Mouse (Mus musculus) kidney, embryonic 14.5 days (tissue): Measurements from ENCODE around the gene Oas2. TPM values are rescaled to one million over a fixed set of nuclear protein-coding genes. Genes with fewer than 3 reads are reported as not detected.
A peak's percentile ranks its signal among the peaks of the same experiment; 100 is the strongest.

Source experiments
- ATAC-seq: fragments of 200-750 bp; cut with Nextera tagmentation; 2 replicates; pipeline ENCODE4 v1.8.0; 2017; ENCODE audit warnings: moderate number of reproducible peaks, mild to moderate bottlenecking, moderate TSS enrichment, moderate library complexity; ENCODE audit not compliant: low FRiP score, low TSS enrichment
- H3K27ac ChIP-seq: fragments of 300-500 bp; sonication (generic); 2 replicates; pipeline ENCODE4 v1.5.1; 2014; ENCODE audit warnings: low read depth, mild to moderate bottlenecking, low read length, moderate library complexity, mixed read lengths
- H3K27me3 ChIP-seq: fragments of 300-500 bp; sonication (generic); 2 replicates; pipeline ENCODE4 v1.6.1; 2014; ENCODE audit warnings: mild to moderate bottlenecking, low read length; ENCODE audit not compliant: control insufficient read depth, insufficient read depth
- H3K36me3 ChIP-seq: fragments of 300-500 bp; sonication (generic); 2 replicates; pipeline ENCODE4 v1.6.1; 2014; ENCODE audit warnings: low read length, mixed read lengths; ENCODE audit not compliant: control insufficient read depth, insufficient read depth
- H3K4me1 ChIP-seq: fragments of 300-500 bp; sonication (generic); 2 replicates; pipeline ENCODE4 v1.6.1; 2014; ENCODE audit warnings: low read length, mixed read lengths; ENCODE audit not compliant: control insufficient read depth, insufficient read depth
- H3K4me2 ChIP-seq: fragments of 300-500 bp; sonication (generic); replicated peaks from 2 replicates; pipeline ENCODE4 v1.6.1; 2014; ENCODE audit warnings: low read depth, mild to moderate bottlenecking, low read length
- H3K4me3 ChIP-seq: fragments of 300-500 bp; sonication (generic); 2 replicates; pipeline ENCODE4 v1.5.1; 2014; ENCODE audit warnings: mild to moderate bottlenecking, low read length
- H3K9ac ChIP-seq: fragments of 300-500 bp; sonication (generic); 2 replicates; pipeline ENCODE4 v1.6.1; 2014; ENCODE audit warnings: low read depth, mild to moderate bottlenecking, low read length, moderate library complexity
- H3K9me3 ChIP-seq: fragments of 300-500 bp; sonication (generic); 2 replicates; pipeline ENCODE4 v1.6.1; 2016; ENCODE audit warnings: low read length; ENCODE audit not compliant: control insufficient read depth
- WGBS: fragments of 180-500 bp; shearing (Covaris S2); extraction: QIAGEN DNeasy Blood & Tissue Kit; methylation state at CpG from one replicate; pipeline ENCODE4 v1.1.7; 2014; 5-methylcytosine and 5-hydroxymethylcytosine counted together
- polyA plus RNA-seq: library from polyadenylated mRNA; unstranded; fragments of >200 nt; fragmentation: Nextera tagmentation; extraction: Ambion mirVana; gene quantifications from 2 replicates; pipeline ENCODE4 v1.2.1, GENCODE M21; 2014

Oas2 gene
- polyA plus RNA-seq, 1 experiment from 2014 or later, result 0.19 TPM

DNA sequence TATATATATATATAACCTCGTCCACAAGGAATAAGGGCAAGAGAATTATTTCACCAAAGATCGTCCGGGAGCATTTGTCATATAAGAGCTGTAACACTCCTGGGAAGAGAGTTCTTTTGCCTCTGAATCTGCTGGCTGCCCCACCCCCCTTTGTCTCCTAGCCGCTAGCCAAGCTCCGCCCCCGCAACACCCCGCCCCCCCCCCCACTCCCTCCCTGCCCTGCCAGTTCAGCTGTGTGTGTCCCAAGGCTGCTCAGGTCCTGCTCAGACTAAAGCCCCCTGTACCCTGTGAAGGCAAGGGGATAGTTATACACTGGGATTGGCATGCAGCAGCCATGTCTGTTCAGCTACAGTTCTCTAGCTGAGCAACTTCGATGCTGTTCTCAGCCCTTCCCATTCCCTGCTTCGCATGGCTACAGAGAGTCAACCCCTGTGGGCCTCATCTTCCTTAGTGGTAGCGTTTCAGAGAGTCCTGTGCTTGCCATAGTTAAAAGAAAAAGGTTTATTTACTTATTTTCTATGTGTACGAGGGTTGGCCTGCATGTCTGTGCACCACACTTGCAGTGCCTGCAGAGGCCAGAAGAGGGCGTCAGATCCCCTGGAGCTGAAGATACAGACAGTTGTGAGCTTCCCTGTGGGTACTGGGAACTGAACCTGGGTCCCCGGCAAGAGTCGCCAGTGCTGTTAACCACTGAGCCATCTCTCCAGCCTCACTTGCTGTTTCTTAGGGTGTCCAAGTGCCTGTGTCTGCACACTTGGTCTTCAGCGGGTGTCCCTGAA, 30.9 kb downstream of the Oas2 start:
- no peaks in the 10 kb centered on the region for H3K9me3 ChIP-seq
- no peak overlapping the region for H3K4me3 ChIP-seq
- H3K27ac ChIP-seq, result no peak overlapping the region
- WGBS, result 50% methylated on average over 15 of the region's 15 CpGs
- H3K4me2 ChIP-seq, result no peak overlapping the region
- no peaks in the 10 kb centered on the region for H3K4me1 ChIP-seq
- no peak for ATAC-seq
- H3K27me3 ChIP-seq, result peaks cover 4% of the 10 kb centered on the region; the same call in 1 of the 2 replicates
- no peaks in the 10 kb centered on the region for H3K36me3 ChIP-seq
- no peak overlapping the region for H3K9ac ChIP-seq

DNA sequence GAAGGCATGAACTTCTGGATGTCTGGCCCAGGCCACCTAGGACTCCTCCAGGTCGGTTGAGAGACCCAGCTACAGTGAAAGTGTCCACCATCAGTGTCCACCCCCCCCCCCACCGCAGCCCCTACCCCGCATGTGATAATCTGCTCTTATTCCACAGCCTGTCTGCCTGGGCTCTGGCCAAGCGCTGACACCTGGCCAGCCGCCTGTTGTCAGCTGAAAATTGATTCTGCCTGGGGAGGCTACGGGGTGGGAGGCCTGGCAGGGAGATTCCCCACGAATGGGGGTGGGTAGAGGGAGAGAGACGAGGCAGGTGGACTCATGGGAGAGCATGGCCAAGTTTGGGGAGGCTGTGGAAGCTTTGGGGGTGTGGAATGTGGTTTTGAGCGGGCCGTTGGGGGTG, 32.5 kb downstream of the Oas2 start:
- H3K27ac ChIP-seq, result no peak overlapping the region
- 80% methylated on average over 10 of the region's 10 CpGs for WGBS
- peaks cover 17% of the 10 kb centered on the region for H3K27me3 ChIP-seq
- no peak overlapping the region for H3K9ac ChIP-seq
- H3K9me3 ChIP-seq, result no peaks in the 10 kb centered on the region
- H3K4me3 ChIP-seq, result no peak overlapping the region
- no peak for ATAC-seq
- no peaks in the 10 kb centered on the region for H3K4me1 ChIP-seq
- H3K4me2 ChIP-seq, result no peak overlapping the region
- H3K36me3 ChIP-seq, result no peaks in the 10 kb centered on the region

DNA sequence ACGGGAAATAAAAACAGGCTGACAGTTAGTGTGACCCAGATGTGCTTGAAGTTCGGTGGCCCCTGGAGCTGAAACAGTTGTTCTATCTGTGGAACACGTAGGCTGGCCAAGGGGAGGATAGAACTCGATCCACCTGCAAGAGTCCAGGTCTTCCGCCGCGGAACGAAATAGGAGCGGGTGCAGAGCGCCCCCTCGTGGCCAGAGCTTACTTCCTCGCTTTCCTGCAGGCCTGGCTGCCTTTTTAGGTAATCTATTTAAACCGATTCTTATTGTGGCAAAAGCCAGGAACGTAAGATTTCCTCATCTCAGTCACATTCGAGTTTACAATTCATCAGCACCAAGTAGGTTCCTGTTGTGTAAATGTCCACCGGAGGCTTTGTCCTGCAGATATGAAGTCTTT, 35.3 kb downstream of the Oas2 start:
- Histone ChIP-seq H3K36me3 (no peaks in the 10 kb centered on the region), H3K4me2 (no peak overlapping the region), H3K9ac (no peak overlapping the region), H3K27me3 (peaks cover 43% of the 10 kb centered on the region), H3K4me3 (no peak overlapping the region), H3K4me1 (peaks cover 18% of the 10 kb centered on the region; the same call in 1 of the 2 replicates), H3K9me3 (no peaks in the 10 kb centered on the region), H3K27ac (no peak overlapping the region)
- no peak for ATAC-seq
- WGBS, result 4% methylated on average over 16 of the region's 16 CpGs

DNA sequence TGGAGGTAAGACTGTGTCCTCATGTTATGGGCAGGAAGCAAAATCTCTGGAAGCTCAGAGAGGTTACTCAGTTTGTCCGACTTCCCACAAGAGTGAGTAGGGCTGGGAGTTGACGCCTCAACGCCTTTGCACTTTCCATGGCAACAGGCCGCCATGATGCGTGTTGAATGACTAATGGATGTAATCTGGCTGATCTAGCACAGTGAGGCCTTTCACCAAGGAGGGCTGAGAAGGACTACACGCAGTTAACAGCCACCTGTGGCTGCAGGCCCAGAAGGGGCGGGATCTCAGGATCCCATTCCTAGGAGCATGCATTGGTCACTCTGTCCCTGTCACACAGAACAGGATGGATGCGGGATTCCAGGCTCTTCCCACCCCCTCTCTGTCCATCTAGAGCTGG, 36.9 kb downstream of the Oas2 start:
- H3K27ac ChIP-seq, result no peak overlapping the region
- H3K4me2 ChIP-seq, result no peak overlapping the region
- no peak for ATAC-seq
- no peaks in the 10 kb centered on the region for H3K36me3 ChIP-seq
- no peaks in the 10 kb centered on the region for H3K9me3 ChIP-seq
- H3K4me1 ChIP-seq, result peaks cover 18% of the 10 kb centered on the region; the same call in 1 of the 2 replicates
- H3K27me3 ChIP-seq, result peaks cover 43% of the 10 kb centered on the region
- 63% methylated on average over 8 of the region's 8 CpGs for WGBS
- H3K4me3 ChIP-seq, result no peak overlapping the region
- no peak overlapping the region for H3K9ac ChIP-seq

DNA sequence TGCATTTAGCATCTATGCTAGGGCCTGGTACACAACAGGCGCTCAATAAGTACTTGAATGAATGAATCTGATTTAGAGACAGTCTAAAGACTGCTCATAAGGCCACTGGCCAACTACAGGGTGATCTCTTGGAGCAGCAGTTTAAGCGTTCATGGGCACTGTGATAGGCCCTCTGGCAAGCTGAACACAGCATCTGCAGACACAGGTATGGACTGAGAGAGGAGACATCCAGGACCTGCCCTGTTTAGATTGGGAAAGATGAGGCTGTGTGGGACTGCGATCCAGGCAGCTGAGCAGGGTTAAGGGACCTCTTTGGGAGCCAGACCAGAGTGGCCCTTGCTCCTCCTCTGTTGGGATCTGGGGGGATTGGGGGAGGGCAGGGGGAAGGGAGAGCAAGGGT, 37.8 kb downstream of the Oas2 start, which contains the start of gene Dtx1:
Dtx1 (minus strand) TSS at position 101 of the 400 bp plus-strand sequence.
- H3K27me3 ChIP-seq, result peaks cover 43% of the 10 kb centered on the region
- ATAC-seq, result peak; percentile 28; the same call in 1 of the 2 replicates

DNA sequence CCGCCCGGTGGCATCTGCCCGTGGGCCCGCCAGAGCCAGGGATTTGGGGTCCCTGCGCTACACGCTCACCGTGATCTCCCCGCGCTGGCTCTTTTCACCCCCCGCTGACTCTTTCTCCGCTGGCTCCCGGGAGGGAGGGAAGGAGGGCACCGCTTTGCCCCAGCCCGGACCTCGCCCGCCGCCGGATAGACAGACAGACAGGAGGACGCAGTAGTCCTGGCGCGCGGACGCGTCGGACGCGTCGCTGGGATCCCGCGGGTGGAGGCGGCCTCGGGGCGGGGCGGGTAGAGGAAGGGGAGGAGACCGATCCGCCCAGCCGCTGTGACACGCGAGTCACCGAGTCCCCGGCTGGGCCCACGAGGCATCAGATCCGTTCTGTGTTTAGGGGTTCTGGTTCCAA, 38.2 kb downstream of the Oas2 start:
- Histone ChIP-seq H3K27me3 (peaks cover 43% of the 10 kb centered on the region), H3K9me3 (no peaks in the 10 kb centered on the region), H3K27ac (no peak overlapping the region), H3K4me2 (peak overlapping the region; percentile 90), H3K4me3 (peak overlapping the region; percentile 50), H3K4me1 (peaks cover 25% of the 10 kb centered on the region), H3K36me3 (no peaks in the 10 kb centered on the region), H3K9ac (peak overlapping the region; percentile 55)
- under 1% methylated on average over 42 of the region's 43 CpGs for WGBS
- ATAC-seq, result no peak

More for the DNA sequence above, 37.8 kb downstream of the Oas2 start, which contains the start of gene Dtx1:
- peak within 1 kb of the TSS; percentile 55 for H3K9ac ChIP-seq
- H3K4me2 ChIP-seq, result peak within 1 kb of the TSS; percentile 90
- peaks cover 21% of the 10 kb centered on the region; the same call in 1 of the 2 replicates for H3K4me1 ChIP-seq
- no peaks in the 10 kb centered on the region for H3K36me3 ChIP-seq
- no peaks in the 10 kb centered on the region for H3K9me3 ChIP-seq
- H3K27ac ChIP-seq, result no peak within 1 kb of the TSS
- H3K4me3 ChIP-seq, result peak within 1 kb of the TSS; percentile 50
- 36% methylated on average over 3 of the region's 3 CpGs for WGBS

DNA sequence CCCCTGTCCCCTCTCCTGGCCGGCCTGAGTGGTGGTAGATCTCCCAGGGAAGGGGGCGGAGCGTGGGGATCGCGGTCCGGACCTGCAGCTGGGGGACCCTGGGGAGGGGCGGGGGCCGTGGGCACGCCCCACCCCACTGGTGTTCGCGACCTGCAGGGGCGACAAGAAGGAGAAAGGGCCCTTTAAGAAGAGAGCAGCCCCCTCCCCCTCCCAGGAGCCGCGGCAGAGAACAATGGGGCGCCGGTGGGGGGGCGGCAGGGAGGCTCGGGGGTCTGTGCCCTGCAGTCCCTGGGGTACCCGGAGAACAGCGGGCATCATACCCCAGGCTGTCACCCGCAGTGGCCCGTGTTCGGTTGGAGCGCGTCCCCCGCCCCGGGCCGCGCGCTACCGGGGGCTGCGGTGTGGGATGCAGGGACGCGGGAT, 38.8 kb downstream of the Oas2 start:
- Histone ChIP-seq H3K4me1 (peaks cover 25% of the 10 kb centered on the region), H3K36me3 (no peaks in the 10 kb centered on the region), H3K4me3 (peak overlapping the region; percentile 50), H3K27me3 (peaks cover 43% of the 10 kb centered on the region), H3K9me3 (no peaks in the 10 kb centered on the region), H3K4me2 (peak overlapping the region; percentile 90), H3K9ac (peak overlapping the region; percentile 55), H3K27ac (no peak overlapping the region)
- no peak for ATAC-seq
- under 1% methylated on average over 27 of the region's 34 CpGs for WGBS

DNA sequence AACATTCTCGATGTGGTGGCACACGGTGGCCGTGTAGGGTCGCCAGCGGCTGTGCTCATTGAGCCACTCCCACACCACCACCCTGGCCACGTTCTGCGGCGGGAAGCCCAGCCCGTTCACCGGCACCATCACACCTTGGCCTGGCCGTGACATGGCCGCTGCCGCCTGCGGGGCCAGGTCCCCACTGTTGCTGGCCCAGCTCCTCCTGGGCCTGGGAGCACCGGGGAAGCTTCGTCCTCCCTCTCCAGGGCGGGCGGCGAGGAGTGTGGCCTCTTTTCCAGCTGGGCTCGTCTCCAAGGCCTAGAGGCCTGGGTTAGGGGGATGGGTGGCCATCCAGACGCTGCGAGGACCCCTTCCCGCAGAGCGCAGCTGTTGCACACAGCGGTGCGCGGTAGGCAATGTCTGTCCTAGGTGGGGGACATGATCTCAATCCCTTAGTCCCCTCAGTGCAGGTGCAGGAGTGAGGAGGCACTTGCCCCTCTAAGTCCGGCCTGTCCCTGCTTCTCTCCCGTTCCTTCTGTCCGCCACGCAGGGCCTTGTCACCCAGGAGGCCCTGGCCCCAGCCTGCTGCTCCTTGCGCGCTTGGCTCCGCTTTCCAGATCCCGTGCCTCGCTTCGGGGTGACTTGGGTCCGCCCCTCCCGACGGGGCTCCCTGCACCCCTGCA, 39.4 kb downstream of the Oas2 start:
- H3K27me3 ChIP-seq, result peaks cover 43% of the 10 kb centered on the region
- ATAC-seq, result peak; percentile 28; the same call in 1 of the 2 replicates
- H3K9ac ChIP-seq, result peak overlapping the region; percentile 55
- no peak overlapping the region for H3K27ac ChIP-seq
- H3K4me3 ChIP-seq, result peak overlapping the region; percentile 50
- peaks cover 25% of the 10 kb centered on the region for H3K4me1 ChIP-seq
- 1% methylated on average over 40 of the region's 40 CpGs for WGBS
- H3K4me2 ChIP-seq, result peak overlapping the region; percentile 90
- H3K36me3 ChIP-seq, result no peaks in the 10 kb centered on the region
- no peaks in the 10 kb centered on the region for H3K9me3 ChIP-seq

DNA sequence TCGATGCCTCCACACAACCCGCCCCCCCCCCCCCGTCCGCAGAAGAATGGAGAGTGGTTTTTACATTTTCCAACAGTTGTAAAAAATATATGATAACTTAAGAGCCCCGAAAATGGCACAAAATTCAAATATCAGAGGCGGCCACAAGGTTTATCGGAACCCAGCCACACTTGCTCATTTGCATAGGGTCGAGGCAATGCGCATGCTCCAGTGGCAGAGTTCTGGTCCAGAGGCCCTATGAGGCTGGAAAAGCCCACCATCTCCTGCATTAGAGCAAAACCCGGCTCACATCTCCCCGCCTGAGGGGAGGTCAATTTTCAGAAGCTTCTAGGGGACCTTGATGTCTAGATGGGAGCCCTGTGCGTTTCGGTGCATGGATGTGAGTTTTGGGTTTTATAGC, 42.7 kb downstream of the Oas2 start:
- Histone ChIP-seq H3K27me3 (peaks cover 24% of the 10 kb centered on the region), H3K27ac (no peak overlapping the region), H3K36me3 (no peaks in the 10 kb centered on the region), H3K4me3 (peak overlapping the region; percentile 20), H3K4me2 (peak overlapping the region; percentile 41), H3K9me3 (no peaks in the 10 kb centered on the region), H3K9ac (peak overlapping the region; percentile 32; the same call in 1 of the 2 replicates), H3K4me1 (peaks cover 25% of the 10 kb centered on the region)
- no peak for ATAC-seq
- WGBS, result 37% methylated on average over 13 of the region's 13 CpGs
